Comparison of ENCODE assay signal across 8 mouse cellular contexts in the genomic region with DNA sequence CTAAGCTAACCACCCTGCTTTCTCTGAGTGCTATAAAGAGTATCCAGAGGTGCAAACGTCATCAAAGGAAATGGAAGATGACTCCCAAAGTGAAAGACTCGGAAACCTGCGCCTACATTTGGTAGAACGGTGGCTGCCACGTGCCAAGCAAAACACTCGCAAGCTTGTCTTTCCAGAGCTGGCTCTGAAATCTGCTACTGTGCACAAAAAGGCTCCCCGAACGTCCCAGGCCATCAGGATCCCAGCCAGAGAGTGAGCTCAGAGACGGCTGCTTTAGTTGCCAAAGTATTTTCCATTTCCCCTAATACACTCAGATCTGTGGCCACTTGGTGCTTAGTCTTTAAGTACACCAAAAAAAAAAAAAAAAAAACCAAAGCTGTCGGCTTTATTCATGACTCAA. TPM values are rescaled to one million over a fixed set of nuclear protein-coding genes. Genes with fewer than 3 reads are reported as not detected.
A peak's percentile ranks its signal among the peaks of the same experiment; 100 is the strongest.
DNase-seq lines count a peak whose midpoint lies in the region; ATAC-seq lines count a peak whose summit lies in the region.

No protein-coding gene starts in this region.

- peaks cover 12% of the 10 kb centered on the region for H3K4me1 ChIP-seq in embryonic facial prominence, embryonic 14.5 days (ENCODE audit: control insufficient read depth, insufficient read depth, low read length)
- H3K4me1 ChIP-seq in embryonic facial prominence, embryonic 10.5 days: peaks cover 8% of the 10 kb centered on the region
- H3K4me1 ChIP-seq in limb, embryonic 12.5 days (replicated peaks): peaks cover 26% of the 10 kb centered on the region
- H3K4me1 ChIP-seq in limb, embryonic 10.5 days: peaks cover 20% of the 10 kb centered on the region
- H3K4me1 ChIP-seq in midbrain, embryonic 14.5 days (ENCODE audit: control insufficient read depth, insufficient read depth, low read length): peaks cover 6% of the 10 kb centered on the region; the same call in 1 of the 2 replicates

- no peaks in the 10 kb centered on the region for H3K9me3 ChIP-seq in embryonic facial prominence, embryonic 14.5 days (ENCODE audit: control insufficient read depth, low read length)
- H3K9me3 ChIP-seq in embryonic facial prominence, embryonic 10.5 days: no peaks in the 10 kb centered on the region
- no peaks in the 10 kb centered on the region for H3K9me3 ChIP-seq in limb, embryonic 12.5 days
- H3K9me3 ChIP-seq in limb, embryonic 10.5 days (replicated peaks): no peaks in the 10 kb centered on the region
- H3K9me3 ChIP-seq in midbrain, embryonic 14.5 days (ENCODE audit: control insufficient read depth, low read length): no peaks in the 10 kb centered on the region

- no peaks in the 10 kb centered on the region for H3K27me3 ChIP-seq in embryonic facial prominence, embryonic 14.5 days (replicated peaks; ENCODE audit: control insufficient read depth, insufficient read depth, low read length)
- no peaks in the 10 kb centered on the region for H3K27me3 ChIP-seq in embryonic facial prominence, embryonic 10.5 days (replicated peaks; ENCODE audit: low read depth, poor library complexity, severe bottlenecking)
- no peaks in the 10 kb centered on the region for H3K27me3 ChIP-seq in limb, embryonic 12.5 days
- no peaks in the 10 kb centered on the region for H3K27me3 ChIP-seq in limb, embryonic 10.5 days (ENCODE audit: low read depth, poor library complexity, severe bottlenecking)
- H3K27me3 ChIP-seq in midbrain, embryonic 14.5 days (ENCODE audit: control insufficient read depth, insufficient read depth, low read length): no peaks in the 10 kb centered on the region

- 71% methylated on average over 10 of the region's 10 CpGs for WGBS in embryonic facial prominence, embryonic 14.5 days
- 89% methylated on average over 10 of the region's 10 CpGs for WGBS in embryonic facial prominence, embryonic 10.5 days
- WGBS in limb, embryonic 12.5 days: 66% methylated on average over 10 of the region's 10 CpGs
- 84% methylated on average over 10 of the region's 10 CpGs for WGBS in limb, embryonic 10.5 days
- 84% methylated on average over 10 of the region's 10 CpGs for WGBS in midbrain, embryonic 14.5 days

- H3K4me2 ChIP-seq in embryonic facial prominence, embryonic 14.5 days (ENCODE audit: low read depth, low read length): no peak overlapping the region
- H3K4me2 ChIP-seq in limb, embryonic 12.5 days: no peak overlapping the region
- no peak overlapping the region for H3K4me2 ChIP-seq in midbrain, embryonic 14.5 days (ENCODE audit: low read length)

- ATAC-seq in embryonic facial prominence, embryonic 14.5 days (ENCODE audit: low read depth): no peak
- no peak for ATAC-seq in limb, embryonic 12.5 days (ENCODE audit: insufficient number of reproducible peaks, insufficient read depth, low FRiP score, low TSS enrichment, low read depth)
- ATAC-seq in midbrain, embryonic 14.5 days (ENCODE audit: low FRiP score, low TSS enrichment): no peak

- no peaks in the 10 kb centered on the region for H3K36me3 ChIP-seq in embryonic facial prominence, embryonic 14.5 days (ENCODE audit: control insufficient read depth, insufficient read depth, low read length)
- no peaks in the 10 kb centered on the region for H3K36me3 ChIP-seq in embryonic facial prominence, embryonic 10.5 days (replicated peaks)
- H3K36me3 ChIP-seq in limb, embryonic 12.5 days: no peaks in the 10 kb centered on the region
- no peaks in the 10 kb centered on the region for H3K36me3 ChIP-seq in limb, embryonic 10.5 days
- no peaks in the 10 kb centered on the region for H3K36me3 ChIP-seq in midbrain, embryonic 14.5 days (ENCODE audit: control insufficient read depth, insufficient read depth, low read length)

- no peak overlapping the region; the same call in 1 of the 2 replicates for H3K27ac ChIP-seq in embryonic facial prominence, embryonic 14.5 days (replicated peaks; ENCODE audit: low read depth, low read length)
- H3K27ac ChIP-seq in embryonic facial prominence, embryonic 10.5 days (replicated peaks): no peak overlapping the region
- 0 out of 2 replicates have a peak overlapping the region, but pooled peaks have one; percentile 4 for H3K27ac ChIP-seq in limb, embryonic 12.5 days
- H3K27ac ChIP-seq in limb, embryonic 10.5 days: no peak overlapping the region
- no peak overlapping the region for H3K27ac ChIP-seq in midbrain, embryonic 14.5 days (replicated peaks; ENCODE audit: low read depth, low read length)

- no peak overlapping the region for H3K4me3 ChIP-seq in embryonic facial prominence, embryonic 14.5 days (ENCODE audit: low read depth, low read length)
- H3K4me3 ChIP-seq in embryonic facial prominence, embryonic 10.5 days: no peak overlapping the region
- no peak overlapping the region for H3K4me3 ChIP-seq in limb, embryonic 12.5 days (replicated peaks)
- no peak overlapping the region for H3K4me3 ChIP-seq in limb, embryonic 10.5 days
- no peak overlapping the region for H3K4me3 ChIP-seq in midbrain, embryonic 14.5 days (replicated peaks; ENCODE audit: low read depth, low read length)

- DNase-seq in embryonic facial prominence, embryonic 14.5 days (ENCODE audit: low spot score): peak; percentile 77
- no peak for DNase-seq in embryonic facial prominence, embryonic 10.5 days (ENCODE audit: low spot score)
- no peak for DNase-seq in limb, embryonic 10.5 days (ENCODE audit: low spot score)
- peak; percentile 81 to 84 for DNase-seq in heart, adult 9 months (ENCODE audit: low spot score in 2 of 2)
- peak; percentile 45 for DNase-seq in lung, postnatal 36 days
- DNase-seq in testis, postnatal 14 days (ENCODE audit: low spot score): no peak
- DNase-seq in midbrain, embryonic 14.5 days: no peak

- H3K9ac ChIP-seq in embryonic facial prominence, embryonic 14.5 days (ENCODE audit: low read depth, low read length): no peak overlapping the region
- no peak overlapping the region for H3K9ac ChIP-seq in limb, embryonic 12.5 days (replicated peaks)
- no peak overlapping the region for H3K9ac ChIP-seq in midbrain, embryonic 14.5 days (replicated peaks; ENCODE audit: low read length)

RNA-seq across cellular contexts. Expression of gene Angptl2, which starts 31.2 kb away (rescaled TPM):
- polyA plus RNA-seq in embryonic facial prominence, embryonic 14.5 days (2014; fragmentation: Nextera tagmentation; extraction: Ambion mirVana): 57.9 and 62.6 TPM in 2 replicates
- polyA plus RNA-seq in embryonic facial prominence, embryonic 10.5 days (2016; fragmentation: Nextera tagmentation; extraction: Ambion mirVana): 30.1 and 33.8 TPM in 2 replicates
- 54.7 and 65.0 TPM in 2 replicates for polyA plus RNA-seq in limb, embryonic 12.5 days (2016; fragmentation: Nextera tagmentation; extraction: Ambion mirVana)
- 40.1 and 51.8 TPM in 2 replicates for polyA plus RNA-seq in limb, embryonic 10.5 days (2016; fragmentation: Nextera tagmentation; extraction: Ambion mirVana)
- polyA plus RNA-seq in midbrain, embryonic 14.5 days (2014; fragmentation: Nextera tagmentation; extraction: Ambion mirVana): 2.1 and 10.1 TPM in 2 replicates

RNA-seq across cellular contexts. Expression of gene Garnl3, which starts 53.2 kb away (rescaled TPM):
- 12.4 and 14.1 TPM in 2 replicates for polyA plus RNA-seq in embryonic facial prominence, embryonic 14.5 days (2014; fragmentation: Nextera tagmentation; extraction: Ambion mirVana)
- polyA plus RNA-seq in embryonic facial prominence, embryonic 10.5 days (2016; fragmentation: Nextera tagmentation; extraction: Ambion mirVana): 5.7 and 10.6 TPM in 2 replicates
- polyA plus RNA-seq in limb, embryonic 12.5 days (2016; fragmentation: Nextera tagmentation; extraction: Ambion mirVana): 15.7 and 16.4 TPM in 2 replicates
- polyA plus RNA-seq in limb, embryonic 10.5 days (2016; fragmentation: Nextera tagmentation; extraction: Ambion mirVana): 8.6 and 9.4 TPM in 2 replicates
- polyA plus RNA-seq in midbrain, embryonic 14.5 days (2014; fragmentation: Nextera tagmentation; extraction: Ambion mirVana): 44.4 and 51.1 TPM in 2 replicates

Comparison
In these comparisons a context has a peak if more than half of its experiments do, and no peak if none do; other contexts are left out.
1. DNase-seq: peak in embryonic facial prominence, embryonic 14.5 days (single experiment), heart, adult 9 months (2 of 2) and lung, postnatal 36 days (single experiment); none in embryonic facial prominence, embryonic 10.5 days (single experiment), limb, embryonic 10.5 days (single experiment), testis, postnatal 14 days (single experiment) and midbrain, embryonic 14.5 days (single experiment).